Mouse (Mus musculus): ENCODE measurements at regions not wholly inside any gene's neighbourhood (a gene's known extent, or its start where the extent isn't known, plus 50 kb on each side); places are given as distances from the start of the nearest gene placed in this dataset.

- Histone ChIP-seq H3K4me1 (ENCODE audit: control insufficient read depth in 1 of 2, insufficient read depth in 2 of 2) (peaks cover 9 to 11% of the 10 kb centered on the region in 2 experiments; a peak in 3 of 4 replicates), H3K9me3 (replicated peaks; ENCODE audit: low read length) (peaks cover 3% of the 10 kb centered on the region), H3K79me2 (replicated peaks; ENCODE audit: control insufficient read depth, extremely low read depth, insufficient read depth, poor library complexity, severe bottlenecking) (no peaks in the 10 kb centered on the region), H3K4me2 (ENCODE audit: insufficient read depth, low read depth, poor library complexity, severe bottlenecking) (0 out of 2 replicates have a peak overlapping the region, but pooled peaks have one; percentile 14), H3K4me3 (replicated peaks in 1 of 3; ENCODE audit: low read depth in 2 of 3, low read length in 2 of 3, poor library complexity in 1 of 3) (no peak overlapping the region), H3K27me3 (replicated peaks) (no peaks in the 10 kb centered on the region), H3K27ac (ENCODE audit: insufficient read depth, low read depth) (no peak overlapping the region), H3K36me3 (replicated peaks in 1 of 2; ENCODE audit: control insufficient read depth in 1 of 2, insufficient read depth in 1 of 2, low read length in 1 of 2) (no peaks in the 10 kb centered on the region), H3K9ac (ENCODE audit: insufficient read depth, low read depth) (no peak overlapping the region)
- in situ Hi-C loops (cut with MboI; ENCODE audit: low pct_ligation_motif_present, low pct_unique_long_range_greater_than_20kb, low sequenced_read_pairs) = no loop called here
- TF ChIP-seq MAZ (IDR thresholded peaks at IDR 0.05; ENCODE audit: low read depth, low read length) (no peak), POLR2A (IDR thresholded peaks at IDR 0.05; ENCODE audit: low read depth, low read length) (no peak), JUN (IDR thresholded peaks at IDR 0.05; ENCODE audit: insufficient read depth, low read depth, low read length) (peak; percentile 14; the same call in 1 of the 2 replicates), UBTF (IDR thresholded peaks at IDR 0.05; ENCODE audit: low read depth, low read length) (no peak), ZC3H11A (IDR thresholded peaks at IDR 0.05; ENCODE audit: low read depth, low read length) (no peak), EP300 (IDR thresholded peaks at IDR 0.05; ENCODE audit: low read length) (peak; percentile 39), JUND (conservative IDR thresholded peaks at IDR 0.05; ENCODE audit: low read depth, low read length) (0 out of 2 replicates have a peak, but pooled peaks have one; percentile 7), MAFK (IDR thresholded peaks at IDR 0.05; ENCODE audit: insufficient replicate concordance, low read length) (no peak), BHLHE40 (IDR thresholded peaks at IDR 0.05; ENCODE audit: low read depth, low read length) (peak; percentile 53; the same call in 1 of the 2 replicates), RCOR1 (conservative IDR thresholded peaks at IDR 0.05; ENCODE audit: low read depth, low read length) (no peak)
- DNase-seq (ENCODE audit: extremely low read depth) = peak; percentile 17
- dilution Hi-C loops (cut with MboI; ENCODE audit: extremely low pct_ligation_motif_present, extremely low pct_unique_long_range_greater_than_20kb, low sequenced_read_pairs) = no loop called here
These were observed 108.8 kb upstream of the Tgfbr2 start for GRCm38 (mm10) chr9:116283790-116284526.

GRCm38 (mm10) chr9:116281654-116282053, 106.5 kb upstream of the Tgfbr2 start:
- Histone ChIP-seq H3K9ac (ENCODE audit: insufficient read depth, low read depth) (no peak overlapping the region), H3K36me3 (replicated peaks in 1 of 2; ENCODE audit: control insufficient read depth in 1 of 2, insufficient read depth in 1 of 2, low read length in 1 of 2) (no peaks in the 10 kb centered on the region), H3K4me1 (ENCODE audit: control insufficient read depth in 1 of 2, insufficient read depth in 2 of 2) (peaks cover 9 to 11% of the 10 kb centered on the region in 2 experiments; a peak in 3 of 4 replicates), H3K27me3 (replicated peaks) (no peaks in the 10 kb centered on the region), H3K4me2 (ENCODE audit: insufficient read depth, low read depth, poor library complexity, severe bottlenecking) (no peak overlapping the region), H3K27ac (ENCODE audit: insufficient read depth, low read depth) (no peak overlapping the region), H3K9me3 (replicated peaks; ENCODE audit: low read length) (no peaks in the 10 kb centered on the region), H3K4me3 (replicated peaks in 1 of 3; ENCODE audit: low read depth in 2 of 3, low read length in 2 of 3, poor library complexity in 1 of 3) (no peak overlapping the region), H3K79me2 (replicated peaks; ENCODE audit: control insufficient read depth, extremely low read depth, insufficient read depth, poor library complexity, severe bottlenecking) (no peaks in the 10 kb centered on the region)
- dilution Hi-C loops (cut with MboI; ENCODE audit: extremely low pct_ligation_motif_present, extremely low pct_unique_long_range_greater_than_20kb, low sequenced_read_pairs) (no loop called here), in situ Hi-C loops (cut with MboI; ENCODE audit: low pct_ligation_motif_present, low pct_unique_long_range_greater_than_20kb, low sequenced_read_pairs) (no loop called here)
- TF ChIP-seq NELFE (IDR thresholded peaks at IDR 0.05; ENCODE audit: low read depth, low read length) (no peak), ZC3H11A (IDR thresholded peaks at IDR 0.05; ENCODE audit: low read depth, low read length) (no peak), MAZ (IDR thresholded peaks at IDR 0.05; ENCODE audit: low read depth, low read length) (no peak), MYC (IDR thresholded peaks at IDR 0.05; ENCODE audit: low read depth, low read length) (no peak), TBP (conservative IDR thresholded peaks at IDR 0.05; ENCODE audit: low read depth, low read length) (no peak), MXI1 (IDR thresholded peaks at IDR 0.05; ENCODE audit: low read depth, low read length) (no peak), MAFK (IDR thresholded peaks at IDR 0.05; ENCODE audit: insufficient replicate concordance, low read length) (no peak), MAX (IDR thresholded peaks at IDR 0.05; ENCODE audit: low read length) (no peak), CTCF (conservative IDR thresholded peaks at IDR 0.05 in 1 of 2, IDR thresholded peaks at IDR 0.05 in 1 of 2; ENCODE audit: low read depth in 2 of 2, low read length in 2 of 2) (no peak), ETS1 (conservative IDR thresholded peaks at IDR 0.05; ENCODE audit: low read depth, low read length) (no peak), ZKSCAN1 (IDR thresholded peaks at IDR 0.05; ENCODE audit: borderline replicate concordance, low read depth, low read length) (no peak), E2F4 (IDR thresholded peaks at IDR 0.05; ENCODE audit: insufficient replicate concordance, low read depth, low read length) (no peak)
- DNase-seq (ENCODE audit: extremely low read depth) = no peak
